Mouse (Mus musculus) midbrain, embryonic 16.5 days (tissue): ENCODE results near the gene Mtch2. TPM values are rescaled to one million over a fixed set of nuclear protein-coding genes. Genes with fewer than 3 reads are reported as not detected.

ENCODE experiments used
- ATAC-seq: fragments of 200-750 bp; cut with Nextera tagmentation; 2 replicates; pipeline ENCODE4 v1.8.0; 2017; ENCODE audit warnings: moderate TSS enrichment
- H3K27ac ChIP-seq: fragments of 300-500 bp; sonication (generic); 2 replicates; pipeline ENCODE4 v1.5.1; 2014; ENCODE audit warnings: mild to moderate bottlenecking, low read length, mixed read lengths
- H3K27me3 ChIP-seq: fragments of 300-500 bp; sonication (generic); 2 replicates; pipeline ENCODE4 v1.6.1; 2014; ENCODE audit warnings: low read depth, low read length, mixed read lengths; ENCODE audit not compliant: control insufficient read depth, insufficient read depth
- H3K36me3 ChIP-seq: fragments of 300-500 bp; sonication (generic); 2 replicates; pipeline ENCODE4 v1.6.1; 2014; ENCODE audit warnings: mild to moderate bottlenecking, low read length, moderate library complexity, mixed read lengths; ENCODE audit not compliant: control insufficient read depth, insufficient read depth
- H3K4me1 ChIP-seq: fragments of 300-500 bp; sonication (generic); 2 replicates; pipeline ENCODE4 v1.6.1; 2014; ENCODE audit warnings: mild to moderate bottlenecking, low read length, mixed read lengths; ENCODE audit not compliant: control insufficient read depth, insufficient read depth
- H3K4me2 ChIP-seq: fragments of 300-500 bp; sonication (generic); 2 replicates; pipeline ENCODE4 v1.6.1; 2014; ENCODE audit warnings: mild to moderate bottlenecking, low read length, mixed read lengths
- H3K4me3 ChIP-seq: fragments of 300-500 bp; sonication (generic); 2 replicates; pipeline ENCODE4 v1.5.1; 2014; ENCODE audit warnings: low read depth, mild to moderate bottlenecking, low read length, moderate library complexity, mixed read lengths
- H3K9ac ChIP-seq: fragments of 300-500 bp; sonication (generic); 2 replicates; pipeline ENCODE4 v1.6.1; 2014; ENCODE audit warnings: low read depth, low read length, mixed read lengths
- H3K9me3 ChIP-seq: fragments of 300-500 bp; sonication (generic); replicated peaks from 2 replicates; pipeline ENCODE4 v1.6.1; 2014; ENCODE audit warnings: mild to moderate bottlenecking, low read length, mixed read lengths; ENCODE audit not compliant: control insufficient read depth, poor library complexity, severe bottlenecking
- WGBS: fragments of 180-500 bp; shearing (Covaris S2); extraction: QIAGEN DNeasy Blood & Tissue Kit; methylation state at CpG from one replicate; pipeline ENCODE4 v1.1.7; 2014; 5-methylcytosine and 5-hydroxymethylcytosine counted together
- polyA plus RNA-seq: library from polyadenylated mRNA; unstranded; fragments of >200 nt; fragmentation: Nextera tagmentation; extraction: Ambion mirVana; gene quantifications from 2 replicates; pipeline ENCODE4 v1.2.1, GENCODE M21; 2015

Mtch2 gene
- polyA plus RNA-seq, 1 experiment from 2014 or later: 248 TPM

- Histone ChIP-seq H3K27ac (peak overlapping the region; percentile 94), H3K27me3 (no peaks in the 10 kb centered on the region), H3K4me1 (peaks cover 20% of the 10 kb centered on the region), H3K36me3 (peaks cover 5% of the 10 kb centered on the region; the same call in 1 of the 2 replicates), H3K9me3 (no peaks in the 10 kb centered on the region), H3K9ac (peak overlapping the region; percentile 92), H3K4me2 (peak overlapping the region; percentile 69), H3K4me3 (peak overlapping the region; percentile 90)
- WGBS: 4% methylated on average over 8 of the region's 8 CpGs
- ATAC-seq: peak; percentile 79
Measured at GRCm38 (mm10) chr2:90846597-90846954, 379 bp upstream of the Mtch2 start.

GRCm38 (mm10) chr2:90847681-90848050 is 711 bp downstream of the Mtch2 start:
- H3K4me3 ChIP-seq: peak overlapping the region; percentile 90
- no peaks in the 10 kb centered on the region for H3K9me3 ChIP-seq
- peaks cover 20% of the 10 kb centered on the region for H3K4me1 ChIP-seq
- H3K27me3 ChIP-seq: no peaks in the 10 kb centered on the region
- H3K27ac ChIP-seq: peak overlapping the region; percentile 94
- no peak for ATAC-seq
- H3K36me3 ChIP-seq: peaks cover 11% of the 10 kb centered on the region; the same call in 1 of the 2 replicates
- H3K4me2 ChIP-seq: peak overlapping the region; percentile 61
- H3K9ac ChIP-seq: peak overlapping the region; percentile 92
- WGBS: 0% methylated on average over 13 of the region's 13 CpGs

GRCm38 (mm10) chr2:90848331-90848730 is 1.4 kb downstream of the Mtch2 start:
- peaks cover 20% of the 10 kb centered on the region for H3K4me1 ChIP-seq
- H3K36me3 ChIP-seq: peaks cover 13% of the 10 kb centered on the region; the same call in 1 of the 2 replicates
- no peaks in the 10 kb centered on the region for H3K27me3 ChIP-seq
- H3K9ac ChIP-seq: 0 out of 2 replicates have a peak overlapping the region, but pooled peaks have one; percentile 6
- no peak overlapping the region for H3K27ac ChIP-seq
- no peaks in the 10 kb centered on the region for H3K9me3 ChIP-seq
- ATAC-seq: no peak
- 86% methylated on average over 5 of the region's 5 CpGs for WGBS
- peak overlapping the region; percentile 90 for H3K4me3 ChIP-seq
- H3K4me2 ChIP-seq: peak overlapping the region; percentile 61

GRCm38 (mm10) chr2:90850401-90850800 is 3.4 kb downstream of the Mtch2 start:
- no peaks in the 10 kb centered on the region for H3K27me3 ChIP-seq
- no peak overlapping the region for H3K4me3 ChIP-seq
- ATAC-seq: no peak
- H3K4me1 ChIP-seq: peaks cover 20% of the 10 kb centered on the region
- 97% methylated on average over 1 of the region's 1 CpGs for WGBS
- H3K4me2 ChIP-seq: no peak overlapping the region
- H3K36me3 ChIP-seq: peaks cover 17% of the 10 kb centered on the region; the same call in 1 of the 2 replicates
- H3K9me3 ChIP-seq: no peaks in the 10 kb centered on the region
- H3K27ac ChIP-seq: no peak overlapping the region
- no peak overlapping the region for H3K9ac ChIP-seq

- Histone ChIP-seq H3K9ac (no peak overlapping the region), H3K27me3 (no peaks in the 10 kb centered on the region), H3K9me3 (no peaks in the 10 kb centered on the region), H3K4me1 (no peaks in the 10 kb centered on the region), H3K4me2 (no peak overlapping the region), H3K4me3 (no peak overlapping the region), H3K36me3 (peaks cover 15% of the 10 kb centered on the region), H3K27ac (no peak overlapping the region)
- WGBS: 95% methylated on average over 2 of the region's 2 CpGs
- ATAC-seq: no peak
Measured at GRCm38 (mm10) chr2:90861486-90861885, 14.5 kb downstream of the Mtch2 start.

GRCm38 (mm10) chr2:90864184-90864583 is 17.2 kb downstream of the Mtch2 start:
- Histone ChIP-seq H3K4me3 (no peak overlapping the region), H3K4me1 (no peaks in the 10 kb centered on the region), H3K27ac (peak overlapping the region; percentile 55; the same call in 1 of the 2 replicates), H3K9me3 (no peaks in the 10 kb centered on the region), H3K27me3 (no peaks in the 10 kb centered on the region), H3K36me3 (peaks cover 17% of the 10 kb centered on the region), H3K9ac (no peak overlapping the region), H3K4me2 (no peak overlapping the region)
- no peak for ATAC-seq

- Histone ChIP-seq H3K9ac (no peak overlapping the region), H3K9me3 (no peaks in the 10 kb centered on the region), H3K4me3 (no peak overlapping the region), H3K27me3 (no peaks in the 10 kb centered on the region), H3K4me2 (no peak overlapping the region), H3K4me1 (no peaks in the 10 kb centered on the region), H3K27ac (no peak overlapping the region), H3K36me3 (peaks cover 14% of the 10 kb centered on the region)
- WGBS: 16% methylated on average over 3 of the region's 3 CpGs
- ATAC-seq: peak; percentile 92
Measured at GRCm38 (mm10) chr2:90866524-90866923, 19.6 kb downstream of the Mtch2 start.

- WGBS: 51% methylated on average over 4 of the region's 4 CpGs
- Histone ChIP-seq H3K4me3 (no peak overlapping the region), H3K27ac (no peak overlapping the region), H3K36me3 (peaks cover 6% of the 10 kb centered on the region; the same call in 1 of the 2 replicates), H3K9me3 (no peaks in the 10 kb centered on the region), H3K27me3 (no peaks in the 10 kb centered on the region), H3K4me1 (no peaks in the 10 kb centered on the region), H3K4me2 (no peak overlapping the region), H3K9ac (no peak overlapping the region)
- no peak for ATAC-seq
Measured at GRCm38 (mm10) chr2:90870136-90870601, 23.2 kb downstream of the Mtch2 start.

GRCm38 (mm10) chr2:90871180-90871961 is 24.4 kb downstream of the Mtch2 start:
- ATAC-seq: no peak
- H3K4me3 ChIP-seq: no peak overlapping the region
- H3K4me2 ChIP-seq: no peak overlapping the region
- 0 out of 2 replicates have a peak, but pooled peaks cover 2% of the 10 kb centered on the region for H3K36me3 ChIP-seq
- no peaks in the 10 kb centered on the region for H3K9me3 ChIP-seq
- H3K27ac ChIP-seq: no peak overlapping the region
- no peaks in the 10 kb centered on the region for H3K4me1 ChIP-seq
- H3K27me3 ChIP-seq: no peaks in the 10 kb centered on the region
- no peak overlapping the region for H3K9ac ChIP-seq
- WGBS: 62% methylated on average over 8 of the region's 8 CpGs
